Mouse (Mus musculus) MEL (cell line): ENCODE measurements around the gene Caprin1.

Experiments
- CHD1 ChIP-seq: IDR thresholded peaks from 2 replicates; pipeline ENCODE4 v1.6.1; 2012; ENCODE audit warnings: low read depth, mild to moderate bottlenecking, inconsistent platforms, low read length, improper control_type of control experiment
- CTCF ChIP-seq, 3 experiments: IDR thresholded peaks in 2 of 3; conservative IDR thresholded peaks in 1 of 3; 2 replicates each; pipeline ENCODE4 v1.5.1; 2011 to 2012; ENCODE audit warnings: low read length in 3 of 3, low read depth in 2 of 3, mild to moderate bottlenecking in 2 of 3, improper control_type of control experiment in 1 of 3, inconsistent platforms in 1 of 3, mixed read lengths in 1 of 3, moderate library complexity in 1 of 3; ENCODE audit not compliant: control insufficient read depth in 1 of 3, insufficient read depth in 1 of 3, poor library complexity in 1 of 3, severe bottlenecking in 1 of 3
- E2F4 ChIP-seq: IDR thresholded peaks from 2 replicates; pipeline ENCODE4 v1.6.1; 2011; ENCODE audit warnings: low read depth, low read length, improper control_type of control experiment, borderline replicate concordance
- EP300 ChIP-seq, 2 experiments: IDR thresholded peaks; 2 replicates each; pipeline ENCODE4 v1.6.1; 2011; ENCODE audit warnings: improper control_type of control experiment in 2 of 2, low read length in 2 of 2, low read depth in 1 of 2, mild to moderate bottlenecking in 1 of 2
- MXI1 ChIP-seq: IDR thresholded peaks from 2 replicates; pipeline ENCODE4 v1.6.1; 2011; ENCODE audit warnings: mild to moderate bottlenecking, low read depth, low read length, improper control_type of control experiment
- MYC ChIP-seq: IDR thresholded peaks from 2 replicates; pipeline ENCODE4 v1.6.1; 2011; ENCODE audit warnings: low read depth, mild to moderate bottlenecking, low read length, improper control_type of control experiment, moderate library complexity
- NELFE ChIP-seq: IDR thresholded peaks from 2 replicates; pipeline ENCODE4 v1.6.1; 2011; ENCODE audit warnings: low read depth, low read length, improper control_type of control experiment
- NRF1 ChIP-seq: IDR thresholded peaks from 2 replicates; pipeline ENCODE4 v1.6.1; 2014; ENCODE audit warnings: low read depth, mild to moderate bottlenecking, inconsistent platforms, low read length, improper control_type of control experiment, moderate library complexity; ENCODE audit not compliant: poor library complexity, insufficient read depth, severe bottlenecking
- POLR2A ChIP-seq, 2 experiments: IDR thresholded peaks; 2 replicates each; pipeline ENCODE4 v1.6.1; 2011 to 2012; ENCODE audit warnings: low read length in 2 of 2, mild to moderate bottlenecking in 2 of 2, control low read depth in 1 of 2, improper control_type of control experiment in 1 of 2, low read depth in 1 of 2, moderate library complexity in 1 of 2; ENCODE audit not compliant: control insufficient read depth in 1 of 2, insufficient read depth in 1 of 2, poor library complexity in 1 of 2
- POLR2AphosphoS2 ChIP-seq: IDR thresholded peaks from 2 replicates; pipeline ENCODE4 v1.6.1; 2011; ENCODE audit warnings: low read length, improper control_type of control experiment
- POLR2AphosphoS5 ChIP-seq: IDR thresholded peaks from 2 replicates; pipeline ENCODE4 v1.6.1; 2012; ENCODE audit warnings: low read depth, borderline replicate concordance, mild to moderate bottlenecking, inconsistent platforms, low read length, moderate library complexity, mixed read lengths
- RCOR1 ChIP-seq: IDR thresholded peaks from 2 replicates; pipeline ENCODE4 v1.6.1; 2012; ENCODE audit warnings: low read depth, mild to moderate bottlenecking, inconsistent platforms, low read length, improper control_type of control experiment

DNA sequence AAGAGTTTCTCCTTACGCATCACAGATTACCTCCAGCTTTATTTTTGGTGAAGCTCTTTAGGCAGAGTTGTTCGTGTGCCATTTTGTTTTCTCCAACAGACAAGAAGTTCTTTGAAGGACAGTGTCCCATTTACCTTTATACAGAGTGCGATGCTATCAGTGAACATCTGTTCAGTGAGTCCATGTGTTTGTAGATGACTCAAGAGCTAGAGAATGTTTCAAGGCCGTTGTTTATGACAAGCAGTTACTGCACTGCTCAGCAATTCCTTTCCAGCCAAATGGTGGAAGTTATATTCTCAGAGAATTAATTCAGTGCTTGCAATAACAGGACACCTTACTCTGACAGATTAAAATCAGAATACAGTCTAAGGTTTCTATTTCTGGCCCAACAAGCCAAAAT is 27.5 kb upstream of the Caprin1 start:
- TF ChIP-seq RCOR1 (no peak), NRF1 (no peak), CTCF (IDR thresholded peaks at IDR 0.05 in 2 of 3, conservative IDR thresholded peaks at IDR 0.05 in 1 of 3; ENCODE audit: control insufficient read depth in 1 of 3, insufficient read depth in 1 of 3, low read depth in 2 of 3, low read length in 3 of 3, poor library complexity in 1 of 3, severe bottlenecking in 1 of 3) (no peak), CHD1 (no peak), POLR2AphosphoS2 (no peak), POLR2AphosphoS5 (no peak), EP300 (IDR thresholded peaks at IDR 0.05; ENCODE audit: low read depth in 1 of 2, low read length in 2 of 2) (no peak), POLR2A (IDR thresholded peaks at IDR 0.05; ENCODE audit: control insufficient read depth in 1 of 2, insufficient read depth in 1 of 2, low read depth in 1 of 2, low read length in 2 of 2, poor library complexity in 1 of 2) (no peak), E2F4 (no peak), MXI1 (no peak), MYC (no peak), NELFE (no peak)
